Mouse (Mus musculus) limb, embryonic 13.5 days (tissue): ENCODE data around the gene Arhgap28. TPM values are rescaled to one million over a fixed set of nuclear protein-coding genes. Genes with fewer than 3 reads are reported as not detected.

Experiments used
- ATAC-seq: fragments of 200-750 bp; cut with Nextera tagmentation; 2 replicates; pipeline ENCODE4 v1.8.0; 2017; ENCODE audit warnings: low read depth, moderate number of reproducible peaks, moderate TSS enrichment; ENCODE audit not compliant: low FRiP score
- H3K27ac ChIP-seq: fragments of 300-500 bp; sonication (generic); 2 replicates; pipeline ENCODE4 v1.5.1; 2015; ENCODE audit warnings: inconsistent platforms, mild to moderate bottlenecking, moderate library complexity
- H3K27me3 ChIP-seq: fragments of 300-500 bp; sonication (generic); 2 replicates; pipeline ENCODE4 v1.6.1; 2015; ENCODE audit warnings: mild to moderate bottlenecking, inconsistent platforms
- H3K36me3 ChIP-seq: fragments of 300-500 bp; sonication (generic); 2 replicates; pipeline ENCODE4 v1.6.1; 2015; ENCODE audit warnings: inconsistent platforms, mild to moderate bottlenecking, moderate library complexity
- H3K4me1 ChIP-seq: fragments of 300-500 bp; sonication (generic); 2 replicates; pipeline ENCODE4 v1.6.1; 2015; ENCODE audit warnings: inconsistent platforms
- H3K4me2 ChIP-seq: fragments of 300-500 bp; sonication (generic); replicated peaks from 2 replicates; pipeline ENCODE4 v1.6.1; 2015; ENCODE audit warnings: inconsistent platforms, mild to moderate bottlenecking, moderate library complexity
- H3K4me3 ChIP-seq: fragments of 300-500 bp; sonication (generic); 2 replicates; pipeline ENCODE4 v1.5.1; 2015; ENCODE audit warnings: moderate library complexity, mild to moderate bottlenecking, inconsistent platforms
- H3K9ac ChIP-seq: fragments of 300-500 bp; sonication (generic); 2 replicates; pipeline ENCODE4 v1.6.1; 2015; ENCODE audit warnings: mild to moderate bottlenecking, inconsistent platforms
- H3K9me3 ChIP-seq: fragments of 300-500 bp; sonication (generic); 2 replicates; pipeline ENCODE4 v1.6.1; 2016; ENCODE audit warnings: inconsistent platforms
- WGBS: fragments of 180-500 bp; shearing (Covaris S2); methylation state at CpG from one replicate; pipeline ENCODE4 v1.1.7; 2015; 5-methylcytosine and 5-hydroxymethylcytosine counted together
- polyA plus RNA-seq: library from polyadenylated mRNA; unstranded; fragments of >200 nt; fragmentation: Nextera tagmentation; extraction: Ambion mirVana; gene quantifications from 2 replicates; pipeline ENCODE4 v1.2.1, GENCODE M21; 2015

Arhgap28 gene
- polyA plus RNA-seq: 61.5 and 66.1 TPM in 2 replicates

GRCm38 (mm10) chr17:68003741-68004560 lies at the start of gene Arhgap28:
Gene Arhgap28, minus strand, starts transcription at chr17:68004120.
- Histone ChIP-seq H3K27ac (peak within 1 kb of the TSS; percentile 95), H3K4me1 (peaks cover 59% of the 10 kb centered on the region), H3K4me3 (peak within 1 kb of the TSS; percentile 69), H3K4me2 (peak within 1 kb of the TSS; percentile 71), H3K9ac (peak within 1 kb of the TSS; percentile 77), H3K9me3 (no peaks in the 10 kb centered on the region), H3K36me3 (no peaks in the 10 kb centered on the region), H3K27me3 (no peaks in the 10 kb centered on the region)
- peak; percentile 93 for ATAC-seq
- WGBS: under 1% methylated on average over 65 of the region's 65 CpGs

DNA sequence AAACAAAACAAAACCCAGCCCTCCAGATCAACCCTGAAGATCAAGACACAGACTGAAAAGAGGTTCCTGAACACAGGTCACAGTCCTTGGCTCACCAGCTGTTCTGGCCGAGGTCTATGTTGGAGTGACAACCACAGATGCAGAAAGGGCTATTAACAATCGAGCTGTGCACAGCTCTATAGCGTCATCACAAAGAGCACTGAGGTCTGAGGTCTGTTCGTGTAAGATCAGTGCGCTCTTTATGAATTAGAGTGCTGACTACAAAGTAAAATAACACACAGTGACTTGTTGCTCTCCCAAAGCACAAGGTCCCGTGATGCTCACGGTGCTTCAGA lies 42.4 kb upstream of the Arhgap28 start:
- 0 out of 2 replicates have a peak, but pooled peaks cover 8% of the 10 kb centered on the region for H3K4me1 ChIP-seq
- no peaks in the 10 kb centered on the region for H3K27me3 ChIP-seq
- no peak overlapping the region for H3K9ac ChIP-seq
- 63% methylated on average over 7 of the region's 7 CpGs for WGBS
- no peak overlapping the region for H3K4me2 ChIP-seq
- H3K36me3 ChIP-seq: no peaks in the 10 kb centered on the region
- ATAC-seq: peak; percentile 77
- no peak overlapping the region for H3K27ac ChIP-seq
- no peaks in the 10 kb centered on the region for H3K9me3 ChIP-seq
- no peak overlapping the region for H3K4me3 ChIP-seq

GRCm38 (mm10) chr17:68045655-68046340 lies 41.9 kb upstream of the Arhgap28 start:
- 50% methylated on average over 8 of the region's 8 CpGs for WGBS
- no peaks in the 10 kb centered on the region for H3K27me3 ChIP-seq
- H3K36me3 ChIP-seq: no peaks in the 10 kb centered on the region
- H3K4me2 ChIP-seq: no peak overlapping the region
- H3K27ac ChIP-seq: no peak overlapping the region
- 0 out of 2 replicates have a peak, but pooled peaks cover 8% of the 10 kb centered on the region for H3K4me1 ChIP-seq
- H3K4me3 ChIP-seq: no peak overlapping the region
- no peak for ATAC-seq
- H3K9me3 ChIP-seq: no peaks in the 10 kb centered on the region
- H3K9ac ChIP-seq: no peak overlapping the region

- H3K9me3 ChIP-seq: no peaks in the 10 kb centered on the region
- 98% methylated on average over 4 of the region's 4 CpGs for WGBS
- ATAC-seq: no peak
- 0 out of 2 replicates have a peak, but pooled peaks cover 8% of the 10 kb centered on the region for H3K4me1 ChIP-seq
- H3K27ac ChIP-seq: no peak overlapping the region
- H3K4me2 ChIP-seq: no peak overlapping the region
- H3K9ac ChIP-seq: no peak overlapping the region
- H3K27me3 ChIP-seq: no peaks in the 10 kb centered on the region
- no peak overlapping the region for H3K4me3 ChIP-seq
- no peaks in the 10 kb centered on the region for H3K36me3 ChIP-seq
Measured at GRCm38 (mm10) chr17:68042377-68042776, 38.5 kb upstream of the Arhgap28 start.

DNA sequence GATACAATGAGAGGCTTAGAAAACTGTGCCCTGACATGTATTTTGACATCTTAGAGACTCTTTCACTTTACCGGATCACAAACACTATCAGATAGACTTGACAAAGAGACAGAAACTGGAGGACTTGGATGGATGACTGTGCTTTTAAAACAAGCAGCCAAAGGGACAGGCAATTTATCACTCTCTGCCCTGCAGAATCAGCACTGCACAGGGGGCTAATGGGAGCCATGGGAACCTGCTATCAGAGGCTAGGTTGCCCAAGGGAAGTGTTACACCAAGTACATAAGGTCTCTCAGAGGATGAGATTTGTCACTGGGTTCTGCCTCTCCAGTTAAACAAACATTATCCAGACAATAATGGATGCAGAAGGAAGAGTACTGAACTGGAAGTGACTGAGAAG lies 33.1 kb upstream of the Arhgap28 start:
- ATAC-seq: no peak
- Histone ChIP-seq H3K27ac (no peak overlapping the region), H3K4me3 (no peak overlapping the region), H3K4me1 (no peaks in the 10 kb centered on the region), H3K4me2 (no peak overlapping the region), H3K9me3 (no peaks in the 10 kb centered on the region), H3K9ac (no peak overlapping the region), H3K27me3 (no peaks in the 10 kb centered on the region), H3K36me3 (no peaks in the 10 kb centered on the region)
- WGBS: 81% methylated on average over 1 of the region's 1 CpGs

- H3K36me3 ChIP-seq: no peaks in the 10 kb centered on the region
- no peak for ATAC-seq
- H3K9ac ChIP-seq: no peak overlapping the region
- H3K27me3 ChIP-seq: no peaks in the 10 kb centered on the region
- H3K4me3 ChIP-seq: no peak overlapping the region
- no peaks in the 10 kb centered on the region for H3K4me1 ChIP-seq
- no peaks in the 10 kb centered on the region for H3K9me3 ChIP-seq
- no peak overlapping the region for H3K4me2 ChIP-seq
- 81% methylated on average over 5 of the region's 5 CpGs for WGBS
- no peak overlapping the region for H3K27ac ChIP-seq
Measured at GRCm38 (mm10) chr17:68029495-68029894, 25.6 kb upstream of the Arhgap28 start.

- H3K27me3 ChIP-seq: no peaks in the 10 kb centered on the region
- H3K4me2 ChIP-seq: no peak overlapping the region
- H3K4me1 ChIP-seq: no peaks in the 10 kb centered on the region
- no peaks in the 10 kb centered on the region for H3K36me3 ChIP-seq
- WGBS: 89% methylated on average over 4 of the region's 4 CpGs
- no peaks in the 10 kb centered on the region for H3K9me3 ChIP-seq
- H3K27ac ChIP-seq: no peak overlapping the region
- H3K4me3 ChIP-seq: no peak overlapping the region
- no peak for ATAC-seq
- H3K9ac ChIP-seq: no peak overlapping the region
Measured at GRCm38 (mm10) chr17:68028519-68028918, 24.6 kb upstream of the Arhgap28 start.

DNA sequence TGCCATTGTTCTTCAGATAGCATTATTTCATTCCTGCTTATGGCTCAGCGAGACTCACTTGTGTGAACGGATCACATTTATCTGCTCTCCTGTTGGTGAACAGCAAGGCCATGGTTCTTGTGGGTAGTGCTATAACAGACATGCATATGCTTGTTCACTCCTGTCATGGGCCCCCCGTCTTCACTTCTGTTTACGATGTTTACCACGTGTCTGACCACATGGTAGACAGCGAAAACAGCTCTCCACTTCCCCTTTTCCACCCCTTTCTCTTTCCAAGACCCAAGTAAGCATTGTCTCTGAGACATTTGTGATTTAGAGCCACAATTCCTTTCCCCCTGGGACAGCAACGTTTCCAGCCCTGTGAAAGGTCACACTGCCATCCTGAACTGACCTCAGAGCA lies 20.4 kb upstream of the Arhgap28 start:
- Histone ChIP-seq H3K9me3 (no peaks in the 10 kb centered on the region), H3K27ac (no peak overlapping the region), H3K27me3 (no peaks in the 10 kb centered on the region), H3K4me3 (no peak overlapping the region), H3K9ac (no peak overlapping the region), H3K4me1 (peaks cover 14% of the 10 kb centered on the region), H3K36me3 (no peaks in the 10 kb centered on the region), H3K4me2 (no peak overlapping the region)
- WGBS: 56% methylated on average over 7 of the region's 7 CpGs
- no peak for ATAC-seq

DNA sequence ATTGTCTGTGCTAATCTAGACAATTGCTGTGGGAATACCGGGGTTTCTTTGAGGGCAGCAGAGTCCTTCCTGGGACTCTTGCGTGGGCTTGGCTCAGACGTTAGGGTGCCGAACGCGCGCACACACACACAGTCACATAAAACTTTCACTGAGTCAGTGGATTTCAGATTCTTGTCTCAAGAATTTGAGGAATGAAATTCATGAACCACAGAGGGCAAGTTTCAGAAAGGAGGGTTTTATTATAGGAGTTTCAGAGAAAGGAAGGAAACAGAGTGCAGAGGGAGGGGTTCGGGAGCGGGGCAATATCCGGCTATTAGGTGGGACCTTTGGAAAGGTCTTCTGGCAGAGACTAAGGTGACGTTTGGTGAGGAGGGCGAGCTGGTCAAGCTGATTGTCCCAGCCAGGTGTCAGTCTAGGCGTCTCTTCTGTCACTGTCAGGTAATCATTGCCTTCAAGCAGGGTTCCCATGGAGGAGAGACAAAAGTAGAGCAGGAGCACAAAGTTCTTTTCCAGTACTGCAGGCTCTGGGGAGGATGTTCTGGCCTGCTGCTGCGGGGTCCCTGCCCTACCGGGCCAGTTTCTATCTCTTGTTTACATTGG lies 15.6 kb upstream of the Arhgap28 start:
- H3K27me3 ChIP-seq: no peaks in the 10 kb centered on the region
- H3K9ac ChIP-seq: no peak overlapping the region
- no peak overlapping the region for H3K4me3 ChIP-seq
- H3K36me3 ChIP-seq: no peaks in the 10 kb centered on the region
- peaks cover 34% of the 10 kb centered on the region for H3K4me1 ChIP-seq
- peak overlapping the region; percentile 42 for H3K4me2 ChIP-seq
- no peaks in the 10 kb centered on the region for H3K9me3 ChIP-seq
- ATAC-seq: no peak
- 32% methylated on average over 15 of the region's 15 CpGs for WGBS
- peak overlapping the region; percentile 77 for H3K27ac ChIP-seq

- H3K4me1 ChIP-seq: peaks cover 43% of the 10 kb centered on the region
Measured at GRCm38 (mm10) chr17:68017095-68017494, 13.2 kb upstream of the Arhgap28 start.

DNA sequence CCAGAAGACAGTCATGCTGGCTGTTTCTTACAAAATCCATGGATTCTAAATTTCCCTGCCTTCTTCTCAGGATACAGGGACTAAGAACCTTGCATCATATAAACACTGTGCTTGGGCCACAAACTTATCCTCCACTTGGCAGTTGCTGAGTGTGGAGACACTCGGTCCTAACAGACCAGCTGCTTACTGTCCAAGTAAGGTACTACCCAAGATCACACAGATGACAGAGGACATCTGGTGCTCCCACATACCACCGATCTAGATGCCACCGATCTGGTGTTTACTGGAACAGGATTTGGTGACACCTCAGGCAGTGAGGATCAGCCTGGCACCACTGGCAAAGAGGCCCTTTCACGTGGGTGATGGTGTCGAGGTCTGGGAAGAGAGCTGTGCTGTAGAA lies 7.7 kb upstream of the Arhgap28 start:
- Histone ChIP-seq H3K4me1 (peaks cover 12% of the 10 kb centered on the region; the same call in 1 of the 2 replicates), H3K27ac (no peak overlapping the region), H3K9ac (no peak overlapping the region), H3K9me3 (no peaks in the 10 kb centered on the region), H3K36me3 (no peaks in the 10 kb centered on the region), H3K27me3 (no peaks in the 10 kb centered on the region), H3K4me3 (no peak overlapping the region), H3K4me2 (no peak overlapping the region)
- ATAC-seq: no peak
- WGBS: 89% methylated on average over 5 of the region's 5 CpGs

More at GRCm38 (mm10) chr17:68017095-68017494, 13.2 kb upstream of the Arhgap28 start:
- Histone ChIP-seq H3K27ac (no peak overlapping the region), H3K4me2 (no peak overlapping the region), H3K27me3 (no peaks in the 10 kb centered on the region), H3K36me3 (no peaks in the 10 kb centered on the region), H3K4me3 (no peak overlapping the region), H3K9me3 (no peaks in the 10 kb centered on the region), H3K9ac (no peak overlapping the region)
- no peak for ATAC-seq
- 37% methylated on average over 3 of the region's 3 CpGs for WGBS

DNA sequence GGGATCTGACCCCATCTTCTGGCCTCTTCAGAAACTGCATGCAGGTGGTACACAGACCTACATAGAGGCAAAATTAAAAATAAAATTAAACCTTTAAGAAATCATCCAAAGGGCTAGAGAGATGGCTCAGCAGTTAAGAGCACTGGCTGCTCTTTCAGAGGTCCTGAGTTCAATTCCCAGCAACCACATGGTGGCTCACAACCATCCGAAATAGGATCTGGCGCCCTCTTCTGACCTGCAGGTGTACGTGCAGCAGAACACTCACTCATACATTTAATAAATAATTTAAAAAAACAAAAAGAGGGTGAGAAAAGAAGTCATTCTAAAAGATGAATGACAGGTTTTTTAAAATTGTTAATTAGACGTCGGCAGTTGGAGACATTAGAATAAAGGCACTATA lies 6.1 kb upstream of the Arhgap28 start:
- ATAC-seq: no peak
- Histone ChIP-seq H3K9me3 (no peaks in the 10 kb centered on the region), H3K9ac (no peak overlapping the region), H3K4me1 (peaks cover 18% of the 10 kb centered on the region), H3K27ac (no peak overlapping the region), H3K4me3 (no peak overlapping the region), H3K27me3 (no peaks in the 10 kb centered on the region), H3K36me3 (no peaks in the 10 kb centered on the region), H3K4me2 (no peak overlapping the region)
- 92% methylated on average over 5 of the region's 5 CpGs for WGBS
